Mouse (Mus musculus): ENCODE results near the gene Mrpl33. TPM values are rescaled to one million over a fixed set of nuclear protein-coding genes. Genes with fewer than 3 reads are reported as not detected.

Mrpl33 gene
- total and polyA plus RNA-seq, 2 experiments: 11.5 to 65.1 TPM

DNA sequence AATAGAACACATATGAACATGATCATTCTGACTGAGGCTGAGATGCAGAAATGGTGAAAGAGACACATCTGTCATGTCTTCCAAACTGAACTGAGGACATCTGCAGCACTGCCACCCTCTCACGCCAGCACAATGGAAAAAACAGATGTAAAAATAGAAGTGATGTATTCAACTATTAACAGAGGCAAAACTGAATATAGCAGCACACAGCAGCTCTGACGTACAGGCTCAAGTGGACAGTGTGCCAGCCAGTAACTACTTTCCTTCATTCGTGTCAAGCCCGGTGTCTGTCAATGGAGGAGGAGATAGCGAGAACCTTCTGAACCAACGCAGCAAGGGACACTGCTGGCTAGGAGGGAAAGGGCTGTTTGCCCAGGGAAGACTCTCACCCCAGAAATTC is 48.1 kb downstream of the Mrpl33 start:
- peaks cover 18% of the 10 kb centered on the region; the same call in 1 of the 2 replicates for H3K36me3 ChIP-seq (ENCODE audit: control insufficient read depth, insufficient read depth, low read length)
- H3K4me1 ChIP-seq (ENCODE audit: control insufficient read depth, insufficient read depth, low read length): no peaks in the 10 kb centered on the region
- H3K27ac ChIP-seq (replicated peaks; ENCODE audit: insufficient read depth, low read depth, low read length): no peak overlapping the region
- no peak for DNase-seq (ENCODE audit: extremely low read depth, low read depth, low spot score)
- no peaks in the 10 kb centered on the region for H3K27me3 ChIP-seq (ENCODE audit: control insufficient read depth, insufficient read depth, low read length)
- H3K4me3 ChIP-seq (ENCODE audit: insufficient read depth, low read depth, low read length): no peak overlapping the region
- H3K9ac ChIP-seq (ENCODE audit: low read depth, low read length): no peak overlapping the region
- WGBS: 95% methylated on average over 6 of the region's 6 CpGs
- no peaks in the 10 kb centered on the region for H3K79me2 ChIP-seq (ENCODE audit: control insufficient read depth, insufficient read depth, low read length)
- no peak for TF ChIP-seq POLR2A (IDR thresholded peaks at IDR 0.05; ENCODE audit: extremely low read depth, insufficient read depth, low read length)
- TF ChIP-seq CTCF (IDR thresholded peaks at IDR 0.05; ENCODE audit: low read depth, low read length): no peak

DNA sequence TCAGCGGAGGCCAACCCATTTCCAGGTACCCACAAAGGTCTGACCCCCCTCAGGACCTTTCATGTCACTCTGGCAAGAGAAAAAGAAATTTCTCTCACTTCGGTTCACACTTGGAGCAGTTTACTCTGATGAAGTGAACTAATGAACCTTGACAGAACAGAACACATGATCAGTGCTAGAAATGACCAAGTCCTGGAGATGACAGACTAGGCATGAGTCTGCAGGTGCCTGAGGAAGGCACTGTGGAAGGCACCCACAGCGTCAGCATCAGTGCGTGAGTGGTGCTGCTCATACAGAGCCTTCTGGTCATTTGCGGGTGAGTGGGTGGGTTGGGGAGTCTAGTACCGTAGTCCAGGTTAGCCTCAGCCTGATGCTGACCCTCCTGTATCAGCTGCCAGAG is 49.1 kb downstream of the Mrpl33 start:
- WGBS: 93% methylated on average over 6 of the region's 6 CpGs
- Histone ChIP-seq H3K4me3 (ENCODE audit: insufficient read depth, low read depth, low read length) (no peak overlapping the region), H3K79me2 (ENCODE audit: control insufficient read depth, insufficient read depth, low read length) (no peaks in the 10 kb centered on the region), H3K27me3 (ENCODE audit: control insufficient read depth, insufficient read depth, low read length) (no peaks in the 10 kb centered on the region), H3K36me3 (ENCODE audit: control insufficient read depth, insufficient read depth, low read length) (peaks cover 27% of the 10 kb centered on the region), H3K9ac (ENCODE audit: low read depth, low read length) (no peak overlapping the region), H3K4me1 (ENCODE audit: control insufficient read depth, insufficient read depth, low read length) (no peaks in the 10 kb centered on the region), H3K27ac (replicated peaks; ENCODE audit: insufficient read depth, low read depth, low read length) (no peak overlapping the region)
- DNase-seq (ENCODE audit: extremely low read depth, low read depth, low spot score): no peak
- TF ChIP-seq POLR2A (IDR thresholded peaks at IDR 0.05; ENCODE audit: extremely low read depth, insufficient read depth, low read length) (no peak), CTCF (IDR thresholded peaks at IDR 0.05; ENCODE audit: low read depth, low read length) (no peak)

DNA sequence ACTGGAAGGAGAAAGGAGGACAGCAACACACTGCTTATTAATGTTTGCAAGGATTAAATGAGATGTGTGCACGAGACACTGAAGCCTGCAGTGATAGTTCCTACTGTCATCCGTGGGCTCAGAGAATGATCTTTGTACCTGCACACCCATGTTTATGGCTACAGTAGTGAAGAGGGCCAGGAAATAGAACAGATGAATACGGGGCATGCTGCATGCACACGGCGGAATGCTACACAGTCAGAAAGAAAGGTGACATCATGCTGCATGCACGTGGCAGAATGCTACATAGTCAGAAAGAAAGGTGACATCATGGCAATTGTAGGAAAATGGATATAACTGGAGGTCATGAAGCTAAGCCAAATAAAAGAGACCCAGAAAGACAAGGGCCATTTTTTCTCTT is 49.8 kb downstream of the Mrpl33 start:
- no peaks in the 10 kb centered on the region for H3K27me3 ChIP-seq (ENCODE audit: control insufficient read depth, insufficient read depth, low read length)
- no peak overlapping the region for H3K9ac ChIP-seq (ENCODE audit: low read depth, low read length)
- H3K79me2 ChIP-seq (ENCODE audit: control insufficient read depth, insufficient read depth, low read length): no peaks in the 10 kb centered on the region
- no peak overlapping the region for H3K4me3 ChIP-seq (ENCODE audit: insufficient read depth, low read depth, low read length)
- H3K4me1 ChIP-seq (ENCODE audit: control insufficient read depth, insufficient read depth, low read length): no peaks in the 10 kb centered on the region
- WGBS: 72% methylated on average over 6 of the region's 6 CpGs
- DNase-seq (ENCODE audit: extremely low read depth, low read depth, low spot score): no peak
- peaks cover 31% of the 10 kb centered on the region for H3K36me3 ChIP-seq (ENCODE audit: control insufficient read depth, insufficient read depth, low read length)
- no peak for TF ChIP-seq POLR2A (IDR thresholded peaks at IDR 0.05; ENCODE audit: extremely low read depth, insufficient read depth, low read length)
- TF ChIP-seq CTCF (IDR thresholded peaks at IDR 0.05; ENCODE audit: low read depth, low read length): no peak
- H3K27ac ChIP-seq (replicated peaks; ENCODE audit: insufficient read depth, low read depth, low read length): no peak overlapping the region

DNA sequence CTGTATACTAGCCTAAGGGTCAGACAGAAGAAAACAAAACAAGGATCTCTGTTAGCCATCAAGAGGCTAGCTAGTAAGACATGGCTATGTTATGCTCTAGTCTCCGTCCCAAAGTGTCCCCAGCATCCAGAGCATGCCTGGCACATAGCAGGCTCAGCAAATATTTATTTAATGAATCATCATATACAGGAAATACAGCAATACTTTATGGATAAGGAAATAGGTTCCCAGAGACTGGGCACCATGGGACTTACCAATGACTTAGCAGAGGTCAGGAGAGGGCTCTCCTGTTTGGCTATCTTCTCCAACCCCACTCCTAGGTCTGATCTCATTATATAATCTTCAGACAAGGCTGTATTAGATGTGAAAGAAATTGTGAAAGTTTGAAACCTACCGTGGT is 50.6 kb downstream of the Mrpl33 start:
- no peaks in the 10 kb centered on the region for H3K27me3 ChIP-seq (ENCODE audit: control insufficient read depth, insufficient read depth, low read length)
- H3K79me2 ChIP-seq (ENCODE audit: control insufficient read depth, insufficient read depth, low read length): no peaks in the 10 kb centered on the region
- no peak overlapping the region for H3K4me3 ChIP-seq (ENCODE audit: insufficient read depth, low read depth, low read length)
- peaks cover 35% of the 10 kb centered on the region for H3K36me3 ChIP-seq (ENCODE audit: control insufficient read depth, insufficient read depth, low read length)
- TF ChIP-seq POLR2A (IDR thresholded peaks at IDR 0.05; ENCODE audit: extremely low read depth, insufficient read depth, low read length) (no peak), CTCF (IDR thresholded peaks at IDR 0.05; ENCODE audit: low read depth, low read length) (no peak)
- no peak overlapping the region for H3K9ac ChIP-seq (ENCODE audit: low read depth, low read length)
- no peak overlapping the region for H3K27ac ChIP-seq (replicated peaks; ENCODE audit: insufficient read depth, low read depth, low read length)
- no peak for DNase-seq (ENCODE audit: extremely low read depth, low read depth, low spot score)
- no peaks in the 10 kb centered on the region for H3K4me1 ChIP-seq (ENCODE audit: control insufficient read depth, insufficient read depth, low read length)
- WGBS: 51% methylated on average over 2 of the region's 2 CpGs

DNA sequence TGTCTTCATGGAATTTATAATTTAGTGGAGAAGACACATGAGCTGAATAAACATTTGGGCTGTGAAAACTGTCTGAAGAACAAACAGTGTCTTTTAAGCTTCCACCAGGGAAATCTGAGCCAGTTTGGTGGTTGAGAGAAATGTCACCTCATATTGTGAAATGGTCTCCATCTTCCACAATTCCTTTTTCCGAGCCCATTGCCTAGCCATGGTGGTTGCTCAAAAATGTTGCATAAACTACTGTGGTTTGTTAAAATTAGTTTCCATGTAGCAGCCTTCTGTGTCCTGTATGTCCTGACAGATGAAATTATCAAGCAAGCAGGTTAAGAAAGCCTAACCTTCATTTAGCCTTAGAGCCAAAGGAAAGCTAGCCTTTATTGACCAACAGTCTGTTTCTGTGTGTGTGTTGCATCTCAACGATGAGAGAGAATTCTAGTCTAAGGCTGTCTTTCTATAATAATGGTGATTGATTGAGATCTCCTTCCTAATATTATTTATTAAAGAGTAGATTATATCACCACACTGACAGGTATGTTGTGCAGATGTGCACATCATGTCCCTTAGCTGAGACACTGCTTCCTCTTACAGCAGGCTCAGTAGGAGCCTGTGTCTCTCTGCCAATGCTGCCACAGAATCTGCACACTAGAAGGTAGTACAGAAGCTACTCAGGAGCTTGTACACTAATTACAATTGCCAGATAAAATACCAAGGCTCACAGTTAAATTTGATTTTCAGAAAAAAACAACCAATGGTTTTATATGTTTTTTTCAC is 54.0 kb downstream of the Mrpl33 start:
- Histone ChIP-seq H3K4me3 (ENCODE audit: insufficient read depth, low read depth, low read length) (no peak overlapping the region), H3K36me3 (ENCODE audit: control insufficient read depth, insufficient read depth, low read length) (peaks cover 40% of the 10 kb centered on the region), H3K79me2 (ENCODE audit: control insufficient read depth, insufficient read depth, low read length) (no peaks in the 10 kb centered on the region), H3K27ac (replicated peaks; ENCODE audit: insufficient read depth, low read depth, low read length) (no peak overlapping the region), H3K9ac (ENCODE audit: low read depth, low read length) (no peak overlapping the region), H3K4me1 (ENCODE audit: control insufficient read depth, insufficient read depth, low read length) (no peaks in the 10 kb centered on the region), H3K27me3 (ENCODE audit: control insufficient read depth, insufficient read depth, low read length) (no peaks in the 10 kb centered on the region)
- no peak for TF ChIP-seq POLR2A (IDR thresholded peaks at IDR 0.05; ENCODE audit: extremely low read depth, insufficient read depth, low read length)
- TF ChIP-seq CTCF (IDR thresholded peaks at IDR 0.05; ENCODE audit: low read depth, low read length): no peak
- DNase-seq (ENCODE audit: extremely low read depth, low read depth, low spot score): no peak
- WGBS: 94% methylated on average over 2 of the region's 2 CpGs

DNA sequence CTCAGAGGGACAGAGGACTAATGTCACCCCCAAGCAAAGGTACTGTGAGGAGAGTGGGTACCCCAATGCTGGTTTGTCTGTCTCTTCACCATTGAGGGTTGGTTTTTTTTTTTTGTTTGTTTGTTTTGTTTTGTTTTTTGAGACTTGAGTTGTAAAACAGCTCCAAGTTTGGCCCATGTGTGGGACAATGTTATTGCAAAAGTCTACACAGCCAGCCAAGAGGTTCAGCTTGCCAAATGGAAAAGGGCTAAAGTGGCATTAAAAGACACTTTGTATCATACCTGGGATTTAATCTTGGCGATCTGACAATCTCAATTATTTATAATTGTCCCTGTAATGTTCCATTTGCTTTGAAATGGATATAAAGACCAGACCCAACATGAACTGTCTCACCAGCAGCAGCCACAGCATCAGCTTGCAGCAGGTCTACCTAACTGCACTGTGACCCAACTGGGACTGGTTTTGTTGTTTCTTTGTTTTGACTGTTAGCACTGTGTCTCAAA is 59.0 kb downstream of the Mrpl33 start:
- Histone ChIP-seq H3K27me3 (ENCODE audit: control insufficient read depth, insufficient read depth, low read length) (no peaks in the 10 kb centered on the region), H3K27ac (replicated peaks; ENCODE audit: insufficient read depth, low read depth, low read length) (no peak overlapping the region), H3K9ac (ENCODE audit: low read depth, low read length) (no peak overlapping the region), H3K4me1 (ENCODE audit: control insufficient read depth, insufficient read depth, low read length) (no peaks in the 10 kb centered on the region), H3K36me3 (ENCODE audit: control insufficient read depth, insufficient read depth, low read length) (peaks cover 31% of the 10 kb centered on the region), H3K4me3 (ENCODE audit: insufficient read depth, low read depth, low read length) (no peak overlapping the region), H3K79me2 (ENCODE audit: control insufficient read depth, insufficient read depth, low read length) (no peaks in the 10 kb centered on the region)
- TF ChIP-seq CTCF (IDR thresholded peaks at IDR 0.05; ENCODE audit: low read depth, low read length): no peak
- TF ChIP-seq POLR2A (IDR thresholded peaks at IDR 0.05; ENCODE audit: extremely low read depth, insufficient read depth, low read length): no peak
- peak; percentile 40 for DNase-seq (ENCODE audit: extremely low read depth, low read depth, low spot score)
- 84% methylated on average over 1 of the region's 1 CpGs for WGBS

Measured in liver, adult 2 months (tissue).